Mouse (Mus musculus) forebrain, embryonic 16.5 days (tissue): ENCODE results near the gene Ppp1r37. TPM values are rescaled to one million over a fixed set of nuclear protein-coding genes. Genes with fewer than 3 reads are reported as not detected.
A peak's percentile ranks its signal among the peaks of the same experiment; 100 is the strongest.

Experiments
- ATAC-seq: fragments of 200-750 bp; cut with Nextera tagmentation; 2 replicates; pipeline ENCODE4 v1.8.0; 2017; ENCODE audit warnings: mild to moderate bottlenecking, moderate library complexity
- H3K27ac ChIP-seq: fragments of 300-500 bp; sonication (generic); 2 replicates; pipeline ENCODE4 v1.5.1; 2014; ENCODE audit warnings: low read length, control low read depth
- H3K27me3 ChIP-seq: fragments of 300-500 bp; sonication (generic); replicated peaks from 2 replicates; pipeline ENCODE4 v1.6.1; 2014; ENCODE audit warnings: low read length; ENCODE audit not compliant: control insufficient read depth, insufficient read depth
- H3K36me3 ChIP-seq: fragments of 300-500 bp; sonication (generic); 2 replicates; pipeline ENCODE4 v1.6.1; 2014; ENCODE audit not compliant: control insufficient read depth, insufficient read depth
- H3K4me1 ChIP-seq: fragments of 300-500 bp; sonication (generic); replicated peaks from 2 replicates; pipeline ENCODE4 v1.6.1; 2014; ENCODE audit warnings: low read length; ENCODE audit not compliant: control insufficient read depth, insufficient read depth
- H3K4me2 ChIP-seq: fragments of 300-500 bp; sonication (generic); 2 replicates; pipeline ENCODE4 v1.6.1; 2014; ENCODE audit warnings: mild to moderate bottlenecking, low read length, control low read depth
- H3K4me3 ChIP-seq: fragments of 300-500 bp; sonication (generic); replicated peaks from 2 replicates; pipeline ENCODE4 v1.5.1; 2014; ENCODE audit warnings: mild to moderate bottlenecking, low read length, control low read depth
- H3K9ac ChIP-seq: fragments of 300-500 bp; sonication (generic); replicated peaks from 2 replicates; pipeline ENCODE4 v1.6.1; 2014; ENCODE audit warnings: low read depth, low read length, control low read depth
- H3K9me3 ChIP-seq: fragments of 300-500 bp; sonication (generic); 2 replicates; pipeline ENCODE4 v1.6.1; 2016; ENCODE audit warnings: low read length; ENCODE audit not compliant: control insufficient read depth
- WGBS: fragments of 180-500 bp; shearing (Covaris S2); extraction: QIAGEN DNeasy Blood & Tissue Kit; methylation state at CpG from one replicate; pipeline ENCODE4 v1.1.7; 2014; 5-methylcytosine and 5-hydroxymethylcytosine counted together
- polyA plus RNA-seq: library from polyadenylated mRNA; unstranded; fragments of >200 nt; fragmentation: Nextera tagmentation; extraction: Ambion mirVana; gene quantifications from 2 replicates; pipeline ENCODE4 v1.2.1, GENCODE M21; 2015

Gene Ppp1r37
- polyA plus RNA-seq, 1 experiment from 2014 or later: 38.8 TPM

- no peak for ATAC-seq
- H3K4me2 ChIP-seq: peak overlapping the region; percentile 84; the same call in 1 of the 2 replicates
- H3K27ac ChIP-seq: no peak overlapping the region
- peaks cover 28% of the 10 kb centered on the region for H3K4me1 ChIP-seq
- 94% methylated on average over 7 of the region's 7 CpGs for WGBS
- H3K27me3 ChIP-seq: no peaks in the 10 kb centered on the region
- no peaks in the 10 kb centered on the region for H3K36me3 ChIP-seq
- no peak overlapping the region for H3K9ac ChIP-seq
- H3K9me3 ChIP-seq: no peaks in the 10 kb centered on the region
- no peak overlapping the region; the same call in 1 of the 2 replicates for H3K4me3 ChIP-seq
Measured at GRCm38 (mm10) chr7:19509786-19510185, 53.1 kb downstream of the Ppp1r37 start.

- Histone ChIP-seq H3K27ac (peak overlapping the region; percentile 73), H3K4me1 (peaks cover 28% of the 10 kb centered on the region), H3K4me2 (peak overlapping the region; percentile 84), H3K9me3 (no peaks in the 10 kb centered on the region), H3K36me3 (no peaks in the 10 kb centered on the region), H3K4me3 (peak overlapping the region; percentile 69), H3K9ac (peak overlapping the region; percentile 77), H3K27me3 (no peaks in the 10 kb centered on the region)
- peak; percentile 32 for ATAC-seq
- 9% methylated on average over 15 of the region's 15 CpGs for WGBS
Measured at GRCm38 (mm10) chr7:19508924-19509568, 53.8 kb downstream of the Ppp1r37 start.

GRCm38 (mm10) chr7:19508150-19508923, 54.5 kb downstream of the Ppp1r37 start, which contains the start of the genes Bloc1s3 and Trappc6a:
Gene Bloc1s3 (minus strand): TSS chr7:19508367.
Gene Trappc6a (plus strand): TSS chr7:19508395.
- Histone ChIP-seq H3K9me3 (no peaks in the 10 kb centered on the region), H3K36me3 (no peaks in the 10 kb centered on the region), H3K27me3 (no peaks in the 10 kb centered on the region), H3K4me1 (peaks cover 28% of the 10 kb centered on the region), H3K4me2 (peak within 1 kb of the TSS; percentile 94), H3K9ac (peak within 1 kb of the TSS; percentile 77), H3K27ac (peak within 1 kb of the TSS; percentile 73), H3K4me3 (peak within 1 kb of the TSS; percentile 69)
- ATAC-seq: peak; percentile 97
- under 1% methylated on average over 56 of the region's 56 CpGs for WGBS

GRCm38 (mm10) chr7:19507612-19507981, 55.3 kb downstream of the Ppp1r37 start:
- H3K9me3 ChIP-seq: no peaks in the 10 kb centered on the region
- H3K27me3 ChIP-seq: no peaks in the 10 kb centered on the region
- peak overlapping the region; percentile 69 for H3K4me3 ChIP-seq
- H3K4me1 ChIP-seq: peaks cover 28% of the 10 kb centered on the region
- peak overlapping the region; percentile 94 for H3K4me2 ChIP-seq
- H3K36me3 ChIP-seq: no peaks in the 10 kb centered on the region
- H3K27ac ChIP-seq: peak overlapping the region; percentile 73
- 5% methylated on average over 18 of the region's 18 CpGs for WGBS
- ATAC-seq: no peak
- H3K9ac ChIP-seq: peak overlapping the region; percentile 77

- Histone ChIP-seq H3K4me3 (peak overlapping the region; percentile 69), H3K36me3 (no peaks in the 10 kb centered on the region), H3K9ac (peak overlapping the region; percentile 77), H3K27ac (peak overlapping the region; percentile 73), H3K4me1 (peaks cover 28% of the 10 kb centered on the region), H3K9me3 (no peaks in the 10 kb centered on the region), H3K4me2 (peak overlapping the region; percentile 94), H3K27me3 (no peaks in the 10 kb centered on the region)
- under 1% methylated on average over 71 of the region's 71 CpGs for WGBS
- 0 out of 2 replicates have a peak, but pooled peaks have one; percentile 2 for ATAC-seq
Measured at GRCm38 (mm10) chr7:19506969-19507611, 55.8 kb downstream of the Ppp1r37 start.

- peak overlapping the region; percentile 77; the same call in 1 of the 2 replicates for H3K9ac ChIP-seq
- H3K36me3 ChIP-seq: no peaks in the 10 kb centered on the region
- H3K27ac ChIP-seq: no peak overlapping the region
- peak overlapping the region; percentile 69 for H3K4me3 ChIP-seq
- H3K9me3 ChIP-seq: no peaks in the 10 kb centered on the region
- no peaks in the 10 kb centered on the region for H3K27me3 ChIP-seq
- 17% methylated on average over 6 of the region's 6 CpGs for WGBS
- H3K4me1 ChIP-seq: peaks cover 28% of the 10 kb centered on the region
- peak overlapping the region; percentile 94 for H3K4me2 ChIP-seq
- ATAC-seq: no peak
Measured at GRCm38 (mm10) chr7:19506326-19506725, 56.5 kb downstream of the Ppp1r37 start.

GRCm38 (mm10) chr7:19503481-19504068, 59.3 kb downstream of the Ppp1r37 start:
- Histone ChIP-seq H3K27ac (no peak overlapping the region), H3K36me3 (no peaks in the 10 kb centered on the region), H3K4me2 (no peak overlapping the region), H3K9ac (no peak overlapping the region), H3K9me3 (no peaks in the 10 kb centered on the region), H3K4me3 (no peak overlapping the region), H3K27me3 (no peaks in the 10 kb centered on the region), H3K4me1 (peaks cover 18% of the 10 kb centered on the region)
- no peak for ATAC-seq
- WGBS: 35% methylated on average over 5 of the region's 5 CpGs

- H3K27ac ChIP-seq: no peak overlapping the region
- no peak overlapping the region for H3K4me3 ChIP-seq
- H3K27me3 ChIP-seq: 0 out of 2 replicates have a peak, but pooled peaks cover 2% of the 10 kb centered on the region
- ATAC-seq: no peak
- H3K36me3 ChIP-seq: no peaks in the 10 kb centered on the region
- no peaks in the 10 kb centered on the region for H3K9me3 ChIP-seq
- peaks cover 6% of the 10 kb centered on the region for H3K4me1 ChIP-seq
- no peak overlapping the region for H3K4me2 ChIP-seq
- WGBS: 77% methylated on average over 4 of the region's 4 CpGs
- H3K9ac ChIP-seq: no peak overlapping the region
Measured at GRCm38 (mm10) chr7:19501658-19502057, 61.2 kb downstream of the Ppp1r37 start.
